Mouse (Mus musculus): ENCODE results near the gene Sprr2a1. TPM values are rescaled to one million over a fixed set of nuclear protein-coding genes. Genes with fewer than 3 reads are reported as not detected.
"Not testable (repeated sequence)": the region's sequence is repeated elsewhere in the genome, so short reads cannot be mapped to it uniquely, and the experiment has no call there.

Gene Sprr2a1
- 2.0 and 2.5 TPM in 2 replicates for polyA plus RNA-seq (2015; fragmentation: Nextera tagmentation; extraction: Ambion mirVana)

- no CpG with 5 or more reads among the region's 2 CpGs for WGBS
- not testable (repeated sequence) for H3K27ac ChIP-seq; H3K4me2 ChIP-seq (replicated peaks); H3K4me1 ChIP-seq (replicated peaks); H3K4me3 ChIP-seq (replicated peaks); H3K27me3 ChIP-seq (replicated peaks); H3K9ac ChIP-seq; H3K36me3 ChIP-seq; H3K9me3 ChIP-seq
- ATAC-seq = peak; percentile 62
Observed at GRCm38 (mm10) chr3:92215569-92215968, at the start of gene Sprr2a1, which contains the start of gene Sprr2a2. Gene Sprr2a1, plus strand, starts transcription at chr3:92215799. Gene Sprr2a2, plus strand, starts transcription at chr3:92215920.

DNA sequence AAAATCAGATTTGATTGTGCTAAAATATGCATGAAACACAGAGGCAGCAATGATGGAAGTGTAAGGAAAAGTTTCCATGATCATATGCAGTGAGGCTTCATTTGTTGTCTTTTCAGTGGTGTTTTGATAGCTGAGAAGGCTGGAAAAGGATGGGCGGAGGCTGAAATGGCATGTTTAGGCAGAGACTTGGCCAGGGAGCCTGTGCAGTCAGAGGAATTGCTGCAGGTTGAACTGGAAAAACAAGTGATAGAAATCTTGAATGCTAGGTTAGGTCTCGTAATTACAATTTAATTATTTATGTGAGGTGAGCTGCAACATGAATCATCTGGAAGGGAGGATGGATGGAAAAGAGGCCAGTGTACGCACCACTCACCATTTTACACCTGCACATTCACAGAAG lies 45.8 kb upstream of the Sprr2a1 start:
- H3K4me3 ChIP-seq (replicated peaks) = no peak overlapping the region
- H3K36me3 ChIP-seq = no peaks in the 10 kb centered on the region
- ATAC-seq = no peak
- 72% methylated on average over 3 of the region's 3 CpGs for WGBS
- H3K4me2 ChIP-seq (replicated peaks) = no peak overlapping the region
- no peaks in the 10 kb centered on the region for H3K9me3 ChIP-seq
- no peak overlapping the region for H3K9ac ChIP-seq
- no peak overlapping the region for H3K27ac ChIP-seq
- H3K4me1 ChIP-seq (replicated peaks) = no peaks in the 10 kb centered on the region
- no peaks in the 10 kb centered on the region for H3K27me3 ChIP-seq (replicated peaks)

- no peak overlapping the region for H3K4me2 ChIP-seq (replicated peaks)
- no peak overlapping the region for H3K9ac ChIP-seq
- 64% methylated on average over 1 of the region's 1 CpGs for WGBS
- H3K4me3 ChIP-seq (replicated peaks) = no peak overlapping the region
- H3K27me3 ChIP-seq (replicated peaks) = no peaks in the 10 kb centered on the region
- H3K36me3 ChIP-seq = no peaks in the 10 kb centered on the region
- no peak for ATAC-seq
- H3K9me3 ChIP-seq = no peaks in the 10 kb centered on the region
- no peaks in the 10 kb centered on the region for H3K4me1 ChIP-seq (replicated peaks)
- no peak overlapping the region for H3K27ac ChIP-seq
Observed at GRCm38 (mm10) chr3:92176880-92177279, 38.7 kb upstream of the Sprr2a1 start.

GRCm38 (mm10) chr3:92195512-92196200 lies 19.9 kb upstream of the Sprr2a1 start:
- no peak for ATAC-seq
- Histone ChIP-seq H3K27me3 (replicated peaks) (no peaks in the 10 kb centered on the region), H3K9me3 (no peaks in the 10 kb centered on the region), H3K4me3 (replicated peaks) (no peak overlapping the region), H3K4me2 (replicated peaks) (no peak overlapping the region), H3K4me1 (replicated peaks) (no peaks in the 10 kb centered on the region), H3K9ac (no peak overlapping the region), H3K27ac (no peak overlapping the region), H3K36me3 (no peaks in the 10 kb centered on the region)
- WGBS = 85% methylated on average over 6 of the region's 6 CpGs

GRCm38 (mm10) chr3:92211133-92211925 lies 4.3 kb upstream of the Sprr2a1 start:
- not testable (repeated sequence) for H3K36me3 ChIP-seq; H3K4me1 ChIP-seq (replicated peaks); H3K9ac ChIP-seq; H3K27me3 ChIP-seq (replicated peaks); H3K4me3 ChIP-seq (replicated peaks); H3K9me3 ChIP-seq; H3K27ac ChIP-seq; H3K4me2 ChIP-seq (replicated peaks)
- no CpG with 5 or more reads among the region's 16 CpGs for WGBS
- ATAC-seq = peak; percentile 94

DNA sequence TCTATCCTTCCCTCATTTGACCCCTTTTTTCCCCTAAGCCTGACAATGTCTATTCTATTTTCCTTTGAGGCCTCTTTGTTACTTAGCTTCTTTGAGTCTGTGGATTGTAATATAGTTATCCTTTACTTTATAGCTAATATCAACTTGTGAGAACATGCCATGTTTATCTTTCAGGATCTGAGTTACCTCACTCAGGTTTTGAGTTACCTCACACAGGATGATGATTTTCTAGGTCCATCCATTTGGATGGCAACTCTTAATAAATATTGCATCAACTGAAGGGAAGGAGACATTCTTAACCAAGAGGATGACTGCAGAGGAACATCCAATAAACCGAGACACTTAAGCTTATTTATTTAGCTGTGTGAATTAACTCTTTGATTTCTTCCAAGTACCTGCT lies 3.5 kb upstream of the Sprr2a1 start:
- not testable (repeated sequence) for H3K4me1 ChIP-seq (replicated peaks); H3K4me3 ChIP-seq (replicated peaks); H3K27me3 ChIP-seq (replicated peaks); H3K9ac ChIP-seq; H3K9me3 ChIP-seq; H3K4me2 ChIP-seq (replicated peaks); H3K36me3 ChIP-seq; H3K27ac ChIP-seq
- peak; percentile 8 for ATAC-seq
- WGBS = no CpG with 5 or more reads among the region's 1 CpGs

DNA sequence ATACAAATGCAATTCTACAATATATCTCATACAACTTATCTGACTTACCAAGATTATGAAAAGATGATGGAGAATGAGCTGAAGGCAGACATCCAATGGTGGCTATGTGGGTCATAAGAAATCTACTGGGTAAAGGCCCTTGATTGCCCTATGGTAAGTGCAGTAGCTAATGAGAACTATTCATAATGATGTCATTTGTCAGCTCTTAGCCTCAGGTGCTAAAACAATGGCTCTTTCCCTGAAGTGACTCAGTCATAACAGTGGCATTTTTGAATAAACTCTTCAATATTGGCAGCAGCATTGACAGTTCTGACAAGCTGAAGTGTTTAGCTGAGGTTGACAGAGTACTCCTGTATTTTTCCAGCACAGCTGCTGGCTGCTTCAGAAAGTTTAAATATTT lies 1.9 kb upstream of the Sprr2a1 start:
- H3K27me3 ChIP-seq (replicated peaks); H3K4me3 ChIP-seq (replicated peaks); H3K27ac ChIP-seq; H3K9me3 ChIP-seq; H3K9ac ChIP-seq; H3K4me1 ChIP-seq (replicated peaks); ATAC-seq; H3K4me2 ChIP-seq (replicated peaks); H3K36me3 ChIP-seq: not testable (repeated sequence)

GRCm38 (mm10) chr3:92219031-92219430 lies 3.4 kb downstream of the Sprr2a1 start:
- not testable (repeated sequence) for H3K36me3 ChIP-seq; H3K27me3 ChIP-seq (replicated peaks); H3K4me3 ChIP-seq (replicated peaks); H3K4me1 ChIP-seq (replicated peaks); H3K9me3 ChIP-seq; H3K9ac ChIP-seq; H3K4me2 ChIP-seq (replicated peaks); ATAC-seq; H3K27ac ChIP-seq
- WGBS = no CpG with 5 or more reads among the region's 8 CpGs

DNA sequence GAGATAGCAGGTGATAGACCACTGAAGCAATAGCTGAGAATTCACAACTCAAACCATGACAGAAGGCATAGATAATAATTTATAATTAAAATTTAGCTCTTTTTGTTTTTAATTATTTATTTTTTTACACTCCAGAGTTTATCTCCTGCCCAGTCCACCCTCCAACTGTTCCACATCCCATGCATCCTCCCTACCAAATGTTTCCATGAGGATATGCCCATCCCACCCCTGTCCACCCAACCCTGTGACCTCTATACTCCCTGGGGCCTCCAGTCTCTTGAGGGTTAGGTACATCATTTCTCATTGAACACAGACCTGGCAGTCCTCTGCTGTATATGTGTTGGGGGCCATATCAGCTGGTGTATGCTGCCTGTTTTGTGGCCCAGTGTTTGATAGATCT lies 8.1 kb downstream of the Sprr2a1 start:
- H3K4me1 ChIP-seq (replicated peaks); H3K9ac ChIP-seq; H3K9me3 ChIP-seq; H3K4me3 ChIP-seq (replicated peaks); H3K4me2 ChIP-seq (replicated peaks); H3K36me3 ChIP-seq; H3K27me3 ChIP-seq (replicated peaks); H3K27ac ChIP-seq: not testable (repeated sequence)
- ATAC-seq = peak; percentile 42; the same call in 1 of the 2 replicates

DNA sequence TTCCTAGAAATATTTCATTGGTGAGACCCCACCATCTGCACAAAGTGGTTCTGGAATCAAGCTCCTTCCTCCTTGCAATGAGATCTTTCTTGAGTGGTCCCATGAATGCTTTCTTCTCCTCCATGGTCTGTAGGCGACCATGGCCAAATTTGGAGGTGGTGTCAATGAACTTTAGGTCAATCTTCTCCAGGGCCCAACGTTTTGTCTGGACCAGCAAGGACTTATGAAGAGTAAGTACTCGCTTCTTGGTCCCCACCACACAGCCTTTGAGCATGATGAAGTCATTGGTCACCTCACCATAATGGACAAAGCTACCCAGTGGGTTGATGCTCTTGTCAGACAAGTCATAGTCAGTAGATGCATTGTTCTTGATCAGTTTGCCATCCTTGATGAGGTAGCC lies 11.8 kb downstream of the Sprr2a1 start:
- WGBS = 79% methylated on average over 3 of the region's 3 CpGs

DNA sequence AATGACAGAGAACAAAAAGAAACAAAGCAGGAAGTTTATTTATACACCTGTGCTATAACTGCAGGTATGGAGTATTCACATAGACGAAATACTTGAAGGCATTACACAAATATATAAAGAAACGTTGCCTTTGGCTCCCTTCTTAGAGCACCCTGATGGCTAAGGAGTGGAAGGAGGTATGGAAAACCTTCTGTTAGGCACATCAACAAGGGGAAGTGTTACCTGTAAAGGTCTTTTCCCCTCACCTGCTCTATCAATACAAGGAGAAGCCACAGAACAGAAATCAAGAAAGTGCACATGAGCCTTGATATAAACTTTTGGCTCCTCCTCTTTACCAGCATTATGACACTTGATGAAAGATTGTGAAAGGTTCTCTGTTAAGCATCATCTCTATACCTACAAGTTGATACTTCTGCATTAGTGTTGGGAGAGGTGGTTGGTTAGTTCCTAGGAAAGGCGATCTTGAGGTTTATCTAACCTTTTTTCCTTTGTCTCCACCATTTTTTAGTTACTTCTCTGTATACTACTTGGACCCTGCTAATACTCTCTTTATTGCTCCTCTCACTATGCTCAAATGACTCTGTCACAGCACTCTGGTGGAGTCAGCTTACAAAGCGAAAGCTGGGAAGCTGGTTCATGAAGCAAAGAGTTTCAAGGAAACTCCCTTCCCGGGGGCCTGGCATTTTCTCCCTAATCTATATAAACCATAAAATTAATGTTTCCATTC lies 21.0 kb downstream of the Sprr2a1 start:
- no CpG with 5 or more reads among the region's 5 CpGs for WGBS
- H3K27me3 ChIP-seq (replicated peaks); H3K4me2 ChIP-seq (replicated peaks); H3K4me1 ChIP-seq (replicated peaks); H3K36me3 ChIP-seq; H3K9ac ChIP-seq; H3K27ac ChIP-seq; H3K4me3 ChIP-seq (replicated peaks); H3K9me3 ChIP-seq: not testable (repeated sequence)
- peak; percentile 78 for ATAC-seq

More for the DNA sequence above, 11.8 kb downstream of the Sprr2a1 start:
- not testable (repeated sequence) for H3K36me3 ChIP-seq; H3K4me2 ChIP-seq (replicated peaks); H3K9ac ChIP-seq; H3K27ac ChIP-seq; ATAC-seq; H3K27me3 ChIP-seq (replicated peaks); H3K9me3 ChIP-seq; H3K4me1 ChIP-seq (replicated peaks); H3K4me3 ChIP-seq (replicated peaks)

- ATAC-seq = not testable (repeated sequence)
Observed at GRCm38 (mm10) chr3:92238736-92239135, 23.1 kb downstream of the Sprr2a1 start.

More at GRCm38 (mm10) chr3:92238736-92239135, 23.1 kb downstream of the Sprr2a1 start:
- not testable (repeated sequence) for H3K9ac ChIP-seq; H3K4me1 ChIP-seq (replicated peaks); H3K27me3 ChIP-seq (replicated peaks); H3K9me3 ChIP-seq; H3K4me3 ChIP-seq (replicated peaks); H3K4me2 ChIP-seq (replicated peaks); H3K36me3 ChIP-seq; H3K27ac ChIP-seq
